Mouse (Mus musculus): Measurements from ENCODE around the gene Rffl. TPM values are rescaled to one million over a fixed set of nuclear protein-coding genes. Genes with fewer than 3 reads are reported as not detected.

Gene Rffl
- polyA plus RNA-seq, 1 experiment from 2014 or later = 9.7 TPM

- H3K27ac ChIP-seq (replicated peaks; ENCODE audit: low read depth, low read length) = no peak overlapping the region
- ATAC-seq (ENCODE audit: low read depth) = no peak
- no peaks in the 10 kb centered on the region for H3K36me3 ChIP-seq (ENCODE audit: control insufficient read depth, insufficient read depth, low read length)
- DNase-seq (ENCODE audit: low spot score) = no peak
- no peak overlapping the region for H3K4me2 ChIP-seq (ENCODE audit: low read depth, low read length)
- WGBS = 79% methylated on average over 9 of the region's 9 CpGs
- no peaks in the 10 kb centered on the region for H3K27me3 ChIP-seq (replicated peaks; ENCODE audit: control insufficient read depth, insufficient read depth, low read length)
- no peaks in the 10 kb centered on the region for H3K9me3 ChIP-seq (ENCODE audit: control insufficient read depth, low read length)
- no peak overlapping the region for H3K4me3 ChIP-seq (ENCODE audit: low read depth, low read length)
- no peaks in the 10 kb centered on the region; the same call in 1 of the 2 replicates for H3K4me1 ChIP-seq (ENCODE audit: control insufficient read depth, insufficient read depth, low read length)
- no peak overlapping the region for H3K9ac ChIP-seq (ENCODE audit: low read depth, low read length)
Measured at GRCm38 (mm10) chr11:82855327-82855973, 15.6 kb downstream of the Rffl start.

GRCm38 (mm10) chr11:82854111-82854510, 16.9 kb downstream of the Rffl start:
- H3K4me1 ChIP-seq (ENCODE audit: control insufficient read depth, insufficient read depth, low read length) = no peaks in the 10 kb centered on the region; the same call in 1 of the 2 replicates
- 88% methylated on average over 6 of the region's 6 CpGs for WGBS
- ATAC-seq (ENCODE audit: low read depth) = no peak

GRCm38 (mm10) chr11:82852958-82853357, 18.1 kb downstream of the Rffl start:
- no peak for ATAC-seq (ENCODE audit: low read depth)
- Histone ChIP-seq H3K9ac (ENCODE audit: low read depth, low read length) (no peak overlapping the region), H3K4me1 (ENCODE audit: control insufficient read depth, insufficient read depth, low read length) (no peaks in the 10 kb centered on the region; the same call in 1 of the 2 replicates), H3K4me3 (ENCODE audit: low read depth, low read length) (no peak overlapping the region), H3K27ac (replicated peaks; ENCODE audit: low read depth, low read length) (no peak overlapping the region), H3K27me3 (replicated peaks; ENCODE audit: control insufficient read depth, insufficient read depth, low read length) (no peaks in the 10 kb centered on the region), H3K4me2 (ENCODE audit: low read depth, low read length) (no peak overlapping the region), H3K36me3 (ENCODE audit: control insufficient read depth, insufficient read depth, low read length) (no peaks in the 10 kb centered on the region), H3K9me3 (ENCODE audit: control insufficient read depth, low read length) (no peaks in the 10 kb centered on the region)
- WGBS = 86% methylated on average over 7 of the region's 7 CpGs
- DNase-seq (ENCODE audit: low spot score) = no peak

More at GRCm38 (mm10) chr11:82854111-82854510, 16.9 kb downstream of the Rffl start:
- H3K27me3 ChIP-seq (replicated peaks; ENCODE audit: control insufficient read depth, insufficient read depth, low read length) = no peaks in the 10 kb centered on the region
- H3K27ac ChIP-seq (replicated peaks; ENCODE audit: low read depth, low read length) = no peak overlapping the region
- DNase-seq (ENCODE audit: low spot score) = no peak
- no peak overlapping the region for H3K9ac ChIP-seq (ENCODE audit: low read depth, low read length)
- H3K4me3 ChIP-seq (ENCODE audit: low read depth, low read length) = no peak overlapping the region
- H3K36me3 ChIP-seq (ENCODE audit: control insufficient read depth, insufficient read depth, low read length) = no peaks in the 10 kb centered on the region
- no peaks in the 10 kb centered on the region for H3K9me3 ChIP-seq (ENCODE audit: control insufficient read depth, low read length)
- H3K4me2 ChIP-seq (ENCODE audit: low read depth, low read length) = no peak overlapping the region

GRCm38 (mm10) chr11:82852540-82852939, 18.5 kb downstream of the Rffl start:
- ATAC-seq (ENCODE audit: low read depth) (no peak), DNase-seq (ENCODE audit: low spot score) (no peak)
- Histone ChIP-seq H3K9me3 (ENCODE audit: control insufficient read depth, low read length) (no peaks in the 10 kb centered on the region), H3K9ac (ENCODE audit: low read depth, low read length) (no peak overlapping the region), H3K36me3 (ENCODE audit: control insufficient read depth, insufficient read depth, low read length) (no peaks in the 10 kb centered on the region), H3K4me2 (ENCODE audit: low read depth, low read length) (no peak overlapping the region), H3K4me3 (ENCODE audit: low read depth, low read length) (no peak overlapping the region), H3K27ac (replicated peaks; ENCODE audit: low read depth, low read length) (no peak overlapping the region), H3K4me1 (ENCODE audit: control insufficient read depth, insufficient read depth, low read length) (no peaks in the 10 kb centered on the region; the same call in 1 of the 2 replicates), H3K27me3 (replicated peaks; ENCODE audit: control insufficient read depth, insufficient read depth, low read length) (no peaks in the 10 kb centered on the region)
- 79% methylated on average over 10 of the region's 10 CpGs for WGBS

- 86% methylated on average over 11 of the region's 11 CpGs for WGBS
- no peak for ATAC-seq (ENCODE audit: low read depth)
Measured at GRCm38 (mm10) chr11:82852115-82852514, 18.9 kb downstream of the Rffl start.

GRCm38 (mm10) chr11:82850259-82850658, 20.8 kb downstream of the Rffl start:
- Histone ChIP-seq H3K27me3 (replicated peaks; ENCODE audit: control insufficient read depth, insufficient read depth, low read length) (no peaks in the 10 kb centered on the region), H3K4me3 (ENCODE audit: low read depth, low read length) (no peak overlapping the region), H3K4me2 (ENCODE audit: low read depth, low read length) (no peak overlapping the region), H3K9me3 (ENCODE audit: control insufficient read depth, low read length) (no peaks in the 10 kb centered on the region), H3K9ac (ENCODE audit: low read depth, low read length) (no peak overlapping the region), H3K36me3 (ENCODE audit: control insufficient read depth, insufficient read depth, low read length) (no peaks in the 10 kb centered on the region), H3K27ac (replicated peaks; ENCODE audit: low read depth, low read length) (no peak overlapping the region), H3K4me1 (ENCODE audit: control insufficient read depth, insufficient read depth, low read length) (peaks cover 5% of the 10 kb centered on the region)
- 52% methylated on average over 5 of the region's 5 CpGs for WGBS
- DNase-seq (ENCODE audit: low spot score) = no peak
- no peak for ATAC-seq (ENCODE audit: low read depth)

More at GRCm38 (mm10) chr11:82852115-82852514, 18.9 kb downstream of the Rffl start:
- no peaks in the 10 kb centered on the region for H3K27me3 ChIP-seq (replicated peaks; ENCODE audit: control insufficient read depth, insufficient read depth, low read length)
- H3K4me1 ChIP-seq (ENCODE audit: control insufficient read depth, insufficient read depth, low read length) = no peaks in the 10 kb centered on the region; the same call in 1 of the 2 replicates
- no peak overlapping the region for H3K27ac ChIP-seq (replicated peaks; ENCODE audit: low read depth, low read length)
- DNase-seq (ENCODE audit: low spot score) = no peak
- no peaks in the 10 kb centered on the region for H3K9me3 ChIP-seq (ENCODE audit: control insufficient read depth, low read length)
- no peaks in the 10 kb centered on the region for H3K36me3 ChIP-seq (ENCODE audit: control insufficient read depth, insufficient read depth, low read length)
- H3K4me2 ChIP-seq (ENCODE audit: low read depth, low read length) = no peak overlapping the region
- no peak overlapping the region for H3K9ac ChIP-seq (ENCODE audit: low read depth, low read length)
- H3K4me3 ChIP-seq (ENCODE audit: low read depth, low read length) = no peak overlapping the region

GRCm38 (mm10) chr11:82847571-82848000, 23.4 kb downstream of the Rffl start:
- no peak overlapping the region for H3K9ac ChIP-seq (ENCODE audit: low read depth, low read length)
- H3K4me1 ChIP-seq (ENCODE audit: control insufficient read depth, insufficient read depth, low read length) = peaks cover 5% of the 10 kb centered on the region
- H3K4me3 ChIP-seq (ENCODE audit: low read depth, low read length) = no peak overlapping the region
- no peaks in the 10 kb centered on the region for H3K27me3 ChIP-seq (replicated peaks; ENCODE audit: control insufficient read depth, insufficient read depth, low read length)
- no peak overlapping the region; the same call in 1 of the 2 replicates for H3K4me2 ChIP-seq (ENCODE audit: low read depth, low read length)
- H3K36me3 ChIP-seq (ENCODE audit: control insufficient read depth, insufficient read depth, low read length) = no peaks in the 10 kb centered on the region
- no peak for DNase-seq (ENCODE audit: low spot score)
- no peak for ATAC-seq (ENCODE audit: low read depth)
- H3K9me3 ChIP-seq (ENCODE audit: control insufficient read depth, low read length) = no peaks in the 10 kb centered on the region
- 42% methylated on average over 6 of the region's 6 CpGs for WGBS
- no peak overlapping the region for H3K27ac ChIP-seq (replicated peaks; ENCODE audit: low read depth, low read length)

- Histone ChIP-seq H3K4me2 (ENCODE audit: low read depth, low read length) (no peak overlapping the region), H3K9me3 (ENCODE audit: control insufficient read depth, low read length) (no peaks in the 10 kb centered on the region), H3K27me3 (replicated peaks; ENCODE audit: control insufficient read depth, insufficient read depth, low read length) (no peaks in the 10 kb centered on the region), H3K4me3 (ENCODE audit: low read depth, low read length) (no peak overlapping the region), H3K27ac (replicated peaks; ENCODE audit: low read depth, low read length) (no peak overlapping the region), H3K36me3 (ENCODE audit: control insufficient read depth, insufficient read depth, low read length) (no peaks in the 10 kb centered on the region), H3K9ac (ENCODE audit: low read depth, low read length) (no peak overlapping the region), H3K4me1 (ENCODE audit: control insufficient read depth, insufficient read depth, low read length) (peaks cover 5% of the 10 kb centered on the region)
- 82% methylated on average over 3 of the region's 3 CpGs for WGBS
- DNase-seq (ENCODE audit: low spot score) (no peak), ATAC-seq (ENCODE audit: low read depth) (no peak)
Measured at GRCm38 (mm10) chr11:82846938-82847337, 24.1 kb downstream of the Rffl start.

GRCm38 (mm10) chr11:82846079-82846436, 25.0 kb downstream of the Rffl start:
- ATAC-seq (ENCODE audit: low read depth) (peak; percentile 51), DNase-seq (ENCODE audit: low spot score) (no peak)
- peaks cover 5% of the 10 kb centered on the region for H3K4me1 ChIP-seq (ENCODE audit: control insufficient read depth, insufficient read depth, low read length)
- 5% methylated on average over 4 of the region's 4 CpGs for WGBS
- H3K9me3 ChIP-seq (ENCODE audit: control insufficient read depth, low read length) = no peaks in the 10 kb centered on the region
- peak overlapping the region; percentile 25 for H3K4me2 ChIP-seq (ENCODE audit: low read depth, low read length)
- no peak overlapping the region for H3K27ac ChIP-seq (replicated peaks; ENCODE audit: low read depth, low read length)
- no peaks in the 10 kb centered on the region for H3K36me3 ChIP-seq (ENCODE audit: control insufficient read depth, insufficient read depth, low read length)
- H3K4me3 ChIP-seq (ENCODE audit: low read depth, low read length) = 0 out of 2 replicates have a peak overlapping the region, but pooled peaks have one; percentile 4
- H3K27me3 ChIP-seq (replicated peaks; ENCODE audit: control insufficient read depth, insufficient read depth, low read length) = no peaks in the 10 kb centered on the region
- H3K9ac ChIP-seq (ENCODE audit: low read depth, low read length) = no peak overlapping the region

Measured in embryonic facial prominence, embryonic 14.5 days (tissue).